Mouse (Mus musculus) mouse trophoblast stem cell (cell line): Measurements from ENCODE around the gene Rasa2.
"Not testable (repeated sequence)": the region's sequence is repeated elsewhere in the genome, so short reads cannot be mapped to it uniquely, and the experiment has no call there.

Experiments
- in situ Hi-C, 2 experiments: fragments of 300-500 bp; cut with MseI, MboI; formaldehyde crosslinking; loops; 2 replicates in 1 of 2; 3 replicates in 1 of 2; pipeline ENCODE4 v1.15.1; 2025

The Rasa2 gene

GRCm38 (mm10) chr9:96533476-96533875 lies 97.9 kb downstream of the Rasa2 start:
- in situ Hi-C loops = no loop called here

- in situ Hi-C loops = no loop called here
Observed at GRCm38 (mm10) chr9:96532531-96532930, 98.9 kb downstream of the Rasa2 start.

- in situ Hi-C loops = no loop called here
Observed at GRCm38 (mm10) chr9:96530674-96531081, 100.7 kb downstream of the Rasa2 start.

- in situ Hi-C loops = no loop called here
Observed at GRCm38 (mm10) chr9:96529961-96530673, 101.3 kb downstream of the Rasa2 start.

- in situ Hi-C loops = no loop called here
Observed at GRCm38 (mm10) chr9:96526011-96526410, 105.4 kb downstream of the Rasa2 start.

GRCm38 (mm10) chr9:96524972-96525506 lies 106.4 kb downstream of the Rasa2 start, which contains the start of gene Gm28729:
Gene Gm28729, minus strand, starts transcription at chr9:96525264.
- in situ Hi-C loops = no loop called here

- in situ Hi-C loops = no loop called here
Observed at GRCm38 (mm10) chr9:96523148-96523547, 108.3 kb downstream of the Rasa2 start.

- in situ Hi-C loops = not testable (repeated sequence)
Observed at GRCm38 (mm10) chr9:96521574-96521973, 109.8 kb downstream of the Rasa2 start.

- in situ Hi-C loops = no loop called here
Observed at GRCm38 (mm10) chr9:96517429-96517828, 114.0 kb downstream of the Rasa2 start.

GRCm38 (mm10) chr9:96516806-96517205 lies 114.6 kb downstream of the Rasa2 start:
- in situ Hi-C loops = no loop called here

- in situ Hi-C loops = no loop called here
Observed at GRCm38 (mm10) chr9:96515737-96516136, 115.7 kb downstream of the Rasa2 start.

GRCm38 (mm10) chr9:96514278-96514677 lies 117.1 kb downstream of the Rasa2 start:
- in situ Hi-C loops = no loop called here

- in situ Hi-C loops = no loop called here
Observed at GRCm38 (mm10) chr9:96506011-96506498, 125.4 kb downstream of the Rasa2 start.

GRCm38 (mm10) chr9:96505156-96505555 lies 126.3 kb downstream of the Rasa2 start:
- in situ Hi-C loops = no loop called here

- in situ Hi-C loops = no loop called here
Observed at GRCm38 (mm10) chr9:96504116-96504895, 127.1 kb downstream of the Rasa2 start.

- in situ Hi-C loops = no loop called here
Observed at GRCm38 (mm10) chr9:96502856-96503610, 128.4 kb downstream of the Rasa2 start.

- in situ Hi-C loops = no loop called here
Observed at GRCm38 (mm10) chr9:96501217-96501616, 130.2 kb downstream of the Rasa2 start.

- in situ Hi-C loops = no loop called here
Observed at GRCm38 (mm10) chr9:96493212-96493611, 138.2 kb downstream of the Rasa2 start.

- in situ Hi-C loops = no loop called here
Observed at GRCm38 (mm10) chr9:96491810-96492209, 139.6 kb downstream of the Rasa2 start.
